Mouse (Mus musculus) limb, embryonic 13.5 days (tissue): Measurements from ENCODE around the gene Olfr474. TPM values are rescaled to one million over a fixed set of nuclear protein-coding genes. Genes with fewer than 3 reads are reported as not detected.
"Not testable (repeated sequence)": the region's sequence is repeated elsewhere in the genome, so short reads cannot be mapped to it uniquely, and the experiment has no call there.

Experiments
- ATAC-seq: fragments of 200-750 bp; cut with Nextera tagmentation; 2 replicates; pipeline ENCODE4 v1.8.0; 2017; ENCODE audit warnings: low read depth, moderate number of reproducible peaks, moderate TSS enrichment; ENCODE audit not compliant: low FRiP score
- H3K27ac ChIP-seq: fragments of 300-500 bp; sonication (generic); 2 replicates; pipeline ENCODE4 v1.5.1; 2015; ENCODE audit warnings: inconsistent platforms, mild to moderate bottlenecking, moderate library complexity
- H3K27me3 ChIP-seq: fragments of 300-500 bp; sonication (generic); 2 replicates; pipeline ENCODE4 v1.6.1; 2015; ENCODE audit warnings: mild to moderate bottlenecking, inconsistent platforms
- H3K36me3 ChIP-seq: fragments of 300-500 bp; sonication (generic); 2 replicates; pipeline ENCODE4 v1.6.1; 2015; ENCODE audit warnings: inconsistent platforms, mild to moderate bottlenecking, moderate library complexity
- H3K4me1 ChIP-seq: fragments of 300-500 bp; sonication (generic); 2 replicates; pipeline ENCODE4 v1.6.1; 2015; ENCODE audit warnings: inconsistent platforms
- H3K4me2 ChIP-seq: fragments of 300-500 bp; sonication (generic); replicated peaks from 2 replicates; pipeline ENCODE4 v1.6.1; 2015; ENCODE audit warnings: inconsistent platforms, mild to moderate bottlenecking, moderate library complexity
- H3K4me3 ChIP-seq: fragments of 300-500 bp; sonication (generic); 2 replicates; pipeline ENCODE4 v1.5.1; 2015; ENCODE audit warnings: moderate library complexity, mild to moderate bottlenecking, inconsistent platforms
- H3K9ac ChIP-seq: fragments of 300-500 bp; sonication (generic); 2 replicates; pipeline ENCODE4 v1.6.1; 2015; ENCODE audit warnings: mild to moderate bottlenecking, inconsistent platforms
- H3K9me3 ChIP-seq: fragments of 300-500 bp; sonication (generic); 2 replicates; pipeline ENCODE4 v1.6.1; 2016; ENCODE audit warnings: inconsistent platforms
- WGBS: fragments of 180-500 bp; shearing (Covaris S2); methylation state at CpG from one replicate; pipeline ENCODE4 v1.1.7; 2015; 5-methylcytosine and 5-hydroxymethylcytosine counted together
- polyA plus RNA-seq: library from polyadenylated mRNA; unstranded; fragments of >200 nt; fragmentation: Nextera tagmentation; extraction: Ambion mirVana; gene quantifications from 2 replicates; pipeline ENCODE4 v1.2.1, GENCODE M21; 2015

Olfr474 gene
- not detected in 2 replicates for polyA plus RNA-seq

- no peak for ATAC-seq
- no peaks in the 10 kb centered on the region for H3K4me1 ChIP-seq
- H3K27me3 ChIP-seq: no peaks in the 10 kb centered on the region
- no peak within 1 kb of the TSS for H3K4me3 ChIP-seq
- WGBS: 74% methylated on average over 1 of the region's 1 CpGs
- H3K9me3 ChIP-seq: no peaks in the 10 kb centered on the region
- H3K36me3 ChIP-seq: no peaks in the 10 kb centered on the region
- no peak within 1 kb of the TSS for H3K4me2 ChIP-seq
- H3K9ac ChIP-seq: no peak within 1 kb of the TSS
- H3K27ac ChIP-seq: no peak within 1 kb of the TSS
Observed at GRCm38 (mm10) chr7:107954343-107954742, at the start of gene Olfr474. Olfr474 (plus strand) TSS chr7:107954643.

GRCm38 (mm10) chr7:107930146-107930545 is 24.3 kb upstream of the Olfr474 start, which contains the start of gene Olfr473:
Olfr473 (plus strand) TSS chr7:107930446.
- H3K4me2 ChIP-seq: no peak within 1 kb of the TSS
- H3K27ac ChIP-seq: no peak within 1 kb of the TSS
- H3K36me3 ChIP-seq: no peaks in the 10 kb centered on the region
- WGBS: 92% methylated on average over 1 of the region's 1 CpGs
- no peaks in the 10 kb centered on the region for H3K4me1 ChIP-seq
- ATAC-seq: no peak
- H3K9ac ChIP-seq: no peak within 1 kb of the TSS
- H3K4me3 ChIP-seq: no peak within 1 kb of the TSS
- no peaks in the 10 kb centered on the region for H3K9me3 ChIP-seq
- no peaks in the 10 kb centered on the region for H3K27me3 ChIP-seq

- ATAC-seq, H3K27me3 ChIP-seq, H3K9ac ChIP-seq, H3K4me2 ChIP-seq, H3K4me3 ChIP-seq, H3K36me3 ChIP-seq, H3K27ac ChIP-seq, H3K9me3 ChIP-seq, H3K4me1 ChIP-seq: not testable (repeated sequence)
- WGBS: 96% methylated on average over 12 of the region's 12 CpGs
Observed at GRCm38 (mm10) chr7:107952539-107952938, 1.9 kb upstream of the Olfr474 start.

- Histone ChIP-seq H3K36me3 (no peaks in the 10 kb centered on the region), H3K27me3 (no peaks in the 10 kb centered on the region), H3K27ac (no peak within 1 kb of the TSS), H3K4me2 (no peak within 1 kb of the TSS), H3K4me1 (no peaks in the 10 kb centered on the region), H3K9me3 (no peaks in the 10 kb centered on the region), H3K9ac (no peak within 1 kb of the TSS), H3K4me3 (no peak within 1 kb of the TSS)
- no peak for ATAC-seq
- 45% methylated on average over 1 of the region's 1 CpGs for WGBS
Observed at GRCm38 (mm10) chr7:107964503-107964902, 10.1 kb downstream of the Olfr474 start, which contains the start of gene Olfr476. Olfr476 (plus strand) TSS chr7:107964803.

- Histone ChIP-seq H3K27ac (no peak within 1 kb of the TSS), H3K4me3 (no peak within 1 kb of the TSS), H3K4me2 (no peak within 1 kb of the TSS), H3K9me3 (no peaks in the 10 kb centered on the region), H3K9ac (no peak within 1 kb of the TSS), H3K36me3 (no peaks in the 10 kb centered on the region), H3K4me1 (no peaks in the 10 kb centered on the region), H3K27me3 (no peaks in the 10 kb centered on the region)
- WGBS: 78% methylated on average over 2 of the region's 2 CpGs
- no peak for ATAC-seq
Observed at GRCm38 (mm10) chr7:107986393-107986792, 31.9 kb downstream of the Olfr474 start, which contains the start of gene Olfr477. Olfr477 (plus strand) TSS chr7:107986693.

Other genes starting within 250 kb of the Olfr474 start
- gene Cyb5r2, start 196.6 kb upstream of the Olfr474 start, polyA plus RNA-seq: 0.27 and 0.41 TPM in 2 replicates
- gene Ovch2, start 153.4 kb upstream of the Olfr474 start, polyA plus RNA-seq: not detected in 2 replicates
- not detected in 2 replicates for gene Olfr467, start 142.4 kb upstream of the Olfr474 start, polyA plus RNA-seq
- not detected in 2 replicates for gene Olfr469, start 129.1 kb upstream of the Olfr474 start, polyA plus RNA-seq
- not detected in 2 replicates for gene Olfr470, start 107.2 kb upstream of the Olfr474 start, polyA plus RNA-seq
- not detected in 2 replicates for gene Olfr472, start 56.7 kb upstream of the Olfr474 start, polyA plus RNA-seq
- not detected in 2 replicates for gene Olfr473, start 24.2 kb upstream of the Olfr474 start, polyA plus RNA-seq
- gene Olfr476, start 10.2 kb downstream of the Olfr474 start, polyA plus RNA-seq: not detected in 2 replicates
- gene Olfr477, start 32.0 kb downstream of the Olfr474 start, polyA plus RNA-seq: not detected in 2 replicates
- gene Olfr478, start 79.3 kb downstream of the Olfr474 start, polyA plus RNA-seq: not detected in 2 replicates
- gene Olfr479, start 96.0 kb downstream of the Olfr474 start, polyA plus RNA-seq: not detected in 2 replicates
- not detected in 2 replicates for gene Olfr480, start 112.7 kb downstream of the Olfr474 start, polyA plus RNA-seq
- gene Olfr481, start 125.2 kb downstream of the Olfr474 start, polyA plus RNA-seq: not detected in 2 replicates
- gene Olfr482, start 142.9 kb downstream of the Olfr474 start, polyA plus RNA-seq: 0.14 TPM in 1 of 2 replicates, not detected in the other
- gene Olfr483, start 146.2 kb downstream of the Olfr474 start, polyA plus RNA-seq: not detected in 2 replicates
- gene Olfr484, start 172.8 kb downstream of the Olfr474 start, polyA plus RNA-seq: not detected in 2 replicates
- not detected in 2 replicates for gene Olfr485, start 205.2 kb downstream of the Olfr474 start, polyA plus RNA-seq
- gene Olfr486, start 218.1 kb downstream of the Olfr474 start, polyA plus RNA-seq: not detected in 2 replicates